Mouse (Mus musculus) thymus, postnatal 10 days (tissue): ENCODE data around the gene Rassf10.

Experiments
- DNase-seq, 2 experiments: peaks; one replicate each; pipeline ENCODE4 v3.0.0; 2021; ENCODE audit warnings: low spot score in 2 of 2

Rassf10 gene

DNA sequence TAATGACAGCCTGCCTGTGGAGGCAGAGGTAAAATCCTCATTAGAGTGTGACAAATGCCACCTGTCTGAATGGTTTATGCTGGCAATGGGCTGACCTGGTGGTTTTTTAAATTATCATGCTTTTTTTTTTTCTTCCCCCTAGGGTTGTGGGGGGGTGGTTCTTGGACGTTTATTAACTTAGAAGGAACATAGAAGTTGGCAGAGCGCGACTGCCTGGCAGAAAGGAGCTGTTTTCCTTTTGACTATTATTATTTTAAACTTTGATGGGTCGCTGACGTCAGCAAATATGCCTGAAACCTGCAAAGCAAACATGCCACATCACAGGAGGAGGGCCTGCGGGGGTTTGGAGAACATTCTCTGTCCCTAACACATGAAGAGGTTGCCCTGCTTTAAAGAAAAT lies 3.9 kb downstream of the Rassf10 start:
- no peak for DNase-seq

DNA sequence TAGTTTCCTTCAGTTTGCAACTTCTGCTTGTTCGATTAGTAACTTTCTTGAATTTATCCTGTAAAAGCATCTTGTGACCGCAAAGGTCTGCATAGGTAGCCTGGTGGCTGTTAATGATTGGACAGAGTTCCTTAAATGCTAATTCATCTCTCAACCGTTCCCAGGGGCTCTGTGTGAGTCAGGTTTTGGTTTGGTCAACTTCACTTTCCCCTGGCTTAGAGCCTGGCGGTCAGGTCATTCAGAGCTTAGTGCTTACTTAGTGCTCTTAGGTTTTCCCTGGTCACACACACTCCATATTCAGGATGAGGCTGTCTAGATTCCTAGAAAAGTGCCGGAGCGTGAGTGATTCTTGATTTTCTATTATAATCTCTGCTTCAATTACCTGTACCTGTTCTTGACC lies 12.6 kb downstream of the Rassf10 start:
- no peak for DNase-seq

DNA sequence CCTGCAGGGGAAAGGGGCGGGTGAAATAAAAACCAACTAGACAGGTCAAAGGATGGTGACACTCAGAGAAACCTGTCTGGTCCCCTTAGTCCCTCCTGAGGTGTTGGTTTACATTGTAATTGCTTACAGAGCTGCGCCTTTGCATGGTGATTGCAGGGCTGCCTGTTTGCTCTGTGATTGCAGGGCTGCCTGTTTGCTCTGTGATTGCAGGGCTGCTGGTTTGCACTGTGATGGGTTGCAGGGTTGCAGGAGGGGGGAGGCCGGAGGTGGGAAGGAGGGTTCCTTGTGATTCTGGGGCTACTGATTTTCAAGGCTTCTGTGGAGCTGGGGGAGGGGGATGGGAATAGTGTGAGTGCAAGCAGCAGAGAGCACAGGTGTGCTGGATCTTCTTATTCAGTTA lies 13.0 kb downstream of the Rassf10 start:
- DNase-seq = no peak

DNA sequence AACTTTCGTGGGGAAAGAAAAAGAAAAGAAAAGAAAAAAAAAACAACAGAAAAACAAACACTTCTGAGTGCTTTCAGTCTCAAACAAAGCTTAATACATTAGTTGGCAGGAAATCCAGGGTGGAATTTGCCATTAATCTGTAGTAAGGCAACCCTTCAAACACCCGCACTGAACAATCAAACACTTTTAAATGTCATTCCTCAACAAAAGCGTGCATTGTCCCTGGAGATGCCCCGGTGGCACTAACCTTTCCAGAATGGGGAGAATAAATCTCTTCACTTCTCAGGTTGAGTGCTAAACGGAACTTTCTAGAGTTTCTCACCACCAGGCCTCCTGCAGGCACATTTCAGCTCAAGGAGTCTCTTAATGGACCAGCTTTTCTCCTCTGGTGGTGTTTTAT lies 29.6 kb downstream of the Rassf10 start:
- DNase-seq = no peak

GRCm38 (mm10) chr7:112984704-112985577 lies 31.2 kb downstream of the Rassf10 start:
- no peak for DNase-seq

GRCm38 (mm10) chr7:112985578-112985949 lies 31.8 kb downstream of the Rassf10 start:
- DNase-seq = no peak

GRCm38 (mm10) chr7:112992928-112993327 lies 39.2 kb downstream of the Rassf10 start:
- no peak for DNase-seq

DNA sequence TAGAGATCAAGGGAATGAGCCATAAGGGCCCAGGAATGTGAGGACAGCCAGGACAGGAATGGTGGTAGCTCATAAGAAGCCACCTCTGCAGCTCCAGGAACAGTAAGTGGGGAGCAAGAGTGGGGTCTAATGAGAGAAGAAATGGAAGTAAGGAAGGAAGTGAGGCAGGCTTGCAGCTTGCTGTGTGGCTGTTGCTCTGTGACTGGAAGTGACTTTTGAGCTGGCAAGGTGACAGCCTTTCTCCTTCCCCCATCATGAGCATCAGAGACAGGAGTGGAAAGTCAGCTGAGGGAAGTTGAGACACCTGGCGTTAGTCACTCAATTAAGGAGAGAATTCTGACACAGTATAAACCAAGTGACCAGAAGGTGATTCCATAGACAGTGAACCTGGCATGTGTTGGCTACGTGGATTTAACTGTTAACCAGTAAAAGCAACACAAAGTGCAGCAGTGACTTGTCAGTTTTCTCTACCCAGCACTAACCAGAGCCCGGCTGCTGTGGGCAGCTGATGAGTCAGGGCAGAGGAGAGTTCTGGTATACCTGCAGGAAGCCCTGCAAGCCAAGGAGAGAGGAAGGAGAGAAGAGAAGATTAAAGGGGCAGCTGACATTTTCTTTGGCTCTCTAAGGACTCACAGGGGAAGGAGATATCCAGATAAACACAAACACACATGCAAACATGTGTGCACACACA lies 49.9 kb downstream of the Rassf10 start:
- no peak for DNase-seq

GRCm38 (mm10) chr7:113005726-113006125 lies 52.0 kb downstream of the Rassf10 start:
- DNase-seq = no peak
